Mouse (Mus musculus) stomach, postnatal 0 days (tissue): ENCODE results near the gene Amh.

Experiments used
- CTCF ChIP-seq: IDR thresholded peaks from 2 replicates; pipeline ENCODE4 v1.5.1; 2016; ENCODE audit warnings: antibody characterized with exemption, low read depth, mild to moderate bottlenecking, moderate library complexity
- EP300 ChIP-seq: optimal IDR thresholded peaks from 2 replicates; pipeline ENCODE3; 2016; ENCODE audit warnings: antibody characterized with exemption

DNA sequence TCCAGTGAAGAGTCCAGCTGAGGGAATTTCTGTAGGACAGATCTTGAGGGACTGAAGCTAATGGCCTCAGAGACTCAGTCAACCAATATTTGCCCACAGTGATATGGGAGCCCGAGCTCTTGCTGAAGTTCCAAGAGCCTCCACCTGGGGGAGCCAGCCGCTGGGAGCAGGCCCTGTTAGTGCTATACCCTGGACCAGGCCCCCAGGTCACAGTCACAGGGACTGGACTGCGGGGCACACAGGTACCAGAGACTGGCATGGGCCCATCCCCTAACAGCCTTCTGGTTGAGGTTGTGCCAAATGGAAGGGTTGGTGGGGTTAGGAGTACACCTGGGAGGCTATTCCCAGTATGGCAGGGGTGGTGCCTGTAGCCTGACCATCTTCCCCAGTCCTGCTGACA lies 882 bp downstream of the Amh start:
- TF ChIP-seq CTCF (peak; percentile 84), EP300 (no peak)
